Mouse (Mus musculus) heart, embryonic 13.5 days (tissue): ENCODE measurements around the gene Eya3. TPM values are rescaled to one million over a fixed set of nuclear protein-coding genes. Genes with fewer than 3 reads are reported as not detected.

ENCODE experiments used
- ATAC-seq: fragments of 200-750 bp; cut with Nextera tagmentation; 2 replicates; pipeline ENCODE4 v1.8.0; 2017; ENCODE audit warnings: moderate TSS enrichment; ENCODE audit not compliant: insufficient number of reproducible peaks, low FRiP score, low TSS enrichment; ENCODE audit errors: extremely low read depth
- H3K27ac ChIP-seq: fragments of 300-500 bp; sonication (generic); replicated peaks from 2 replicates; pipeline ENCODE4 v1.5.1; 2015; ENCODE audit warnings: moderate library complexity, mild to moderate bottlenecking, inconsistent platforms
- H3K27me3 ChIP-seq: fragments of 300-500 bp; sonication (generic); replicated peaks from 2 replicates; pipeline ENCODE4 v1.6.1; 2015; ENCODE audit warnings: mild to moderate bottlenecking, inconsistent platforms
- H3K36me3 ChIP-seq: fragments of 300-500 bp; sonication (generic); 2 replicates; pipeline ENCODE4 v1.6.1; 2015; ENCODE audit warnings: mild to moderate bottlenecking, inconsistent platforms
- H3K4me1 ChIP-seq: fragments of 300-500 bp; sonication (generic); 2 replicates; pipeline ENCODE4 v1.6.1; 2015; ENCODE audit warnings: inconsistent platforms
- H3K4me2 ChIP-seq: fragments of 300-500 bp; sonication (generic); 2 replicates; pipeline ENCODE4 v1.6.1; 2015; ENCODE audit warnings: inconsistent platforms, mild to moderate bottlenecking, moderate library complexity
- H3K4me3 ChIP-seq: fragments of 300-500 bp; sonication (generic); 2 replicates; pipeline ENCODE4 v1.5.1; 2015; ENCODE audit warnings: moderate library complexity, mild to moderate bottlenecking, inconsistent platforms
- H3K9ac ChIP-seq: fragments of 300-500 bp; sonication (generic); 2 replicates; pipeline ENCODE4 v1.6.1; 2015; ENCODE audit warnings: inconsistent platforms, mild to moderate bottlenecking, moderate library complexity
- H3K9me3 ChIP-seq: fragments of 300-500 bp; sonication (generic); 2 replicates; pipeline ENCODE4 v1.6.1; 2016; ENCODE audit warnings: inconsistent platforms
- WGBS: fragments of 180-500 bp; shearing (Covaris S2); methylation state at CpG from one replicate; pipeline ENCODE4 v1.1.7; 2015; ENCODE audit warnings: mixed read lengths; 5-methylcytosine and 5-hydroxymethylcytosine counted together
- polyA plus RNA-seq: library from polyadenylated mRNA; unstranded; fragments of >200 nt; fragmentation: Nextera tagmentation; extraction: Ambion mirVana; gene quantifications from 2 replicates; pipeline ENCODE4 v1.2.1, GENCODE M21; 2015

Gene Eya3
- polyA plus RNA-seq, 1 experiment from 2014 or later, result 17.7 TPM

- Histone ChIP-seq H3K4me1 (peaks cover 44% of the 10 kb centered on the region), H3K36me3 (peaks cover 16% of the 10 kb centered on the region), H3K9ac (no peak overlapping the region), H3K27me3 (no peaks in the 10 kb centered on the region), H3K9me3 (no peaks in the 10 kb centered on the region), H3K27ac (no peak overlapping the region), H3K4me2 (no peak overlapping the region), H3K4me3 (no peak overlapping the region)
- no peak for ATAC-seq
- WGBS, result 85% methylated on average over 7 of the region's 7 CpGs
These were observed 8.7 kb downstream of the Eya3 start for GRCm38 (mm10) chr4:132647439-132647838.

- Histone ChIP-seq H3K4me2 (no peak overlapping the region), H3K27ac (peak overlapping the region; percentile 54), H3K4me1 (peaks cover 49% of the 10 kb centered on the region), H3K9me3 (no peaks in the 10 kb centered on the region), H3K9ac (no peak overlapping the region), H3K27me3 (no peaks in the 10 kb centered on the region), H3K36me3 (0 out of 2 replicates have a peak, but pooled peaks cover 7% of the 10 kb centered on the region), H3K4me3 (no peak overlapping the region)
- 57% methylated on average over 6 of the region's 6 CpGs for WGBS
- no peak for ATAC-seq
These were observed 10.6 kb downstream of the Eya3 start for GRCm38 (mm10) chr4:132649271-132649999.

- Histone ChIP-seq H3K27ac (no peak overlapping the region), H3K4me3 (no peak overlapping the region), H3K27me3 (no peaks in the 10 kb centered on the region), H3K9ac (no peak overlapping the region), H3K4me1 (peaks cover 47% of the 10 kb centered on the region), H3K36me3 (peaks cover 11% of the 10 kb centered on the region), H3K9me3 (no peaks in the 10 kb centered on the region), H3K4me2 (no peak overlapping the region)
- no peak for ATAC-seq
- 25% methylated on average over 4 of the region's 4 CpGs for WGBS
These were observed 14.1 kb downstream of the Eya3 start for GRCm38 (mm10) chr4:132652842-132653241.

- Histone ChIP-seq H3K27me3 (no peaks in the 10 kb centered on the region), H3K4me1 (peaks cover 41% of the 10 kb centered on the region), H3K9me3 (no peaks in the 10 kb centered on the region), H3K36me3 (peaks cover 19% of the 10 kb centered on the region), H3K4me3 (no peak overlapping the region), H3K9ac (no peak overlapping the region), H3K4me2 (no peak overlapping the region), H3K27ac (no peak overlapping the region)
- WGBS, result 80% methylated on average over 3 of the region's 3 CpGs
- ATAC-seq, result no peak
These were observed 15.0 kb downstream of the Eya3 start for GRCm38 (mm10) chr4:132653799-132654198.

GRCm38 (mm10) chr4:132655290-132655689 lies 16.5 kb downstream of the Eya3 start:
- Histone ChIP-seq H3K27me3 (no peaks in the 10 kb centered on the region), H3K4me3 (no peak overlapping the region), H3K4me1 (peaks cover 26% of the 10 kb centered on the region), H3K9ac (no peak overlapping the region), H3K4me2 (no peak overlapping the region), H3K27ac (no peak overlapping the region), H3K36me3 (peaks cover 32% of the 10 kb centered on the region), H3K9me3 (no peaks in the 10 kb centered on the region)
- no peak for ATAC-seq
- WGBS, result 78% methylated on average over 5 of the region's 5 CpGs

GRCm38 (mm10) chr4:132659106-132659505 lies 20.3 kb downstream of the Eya3 start:
- no peak for ATAC-seq
- Histone ChIP-seq H3K27ac (no peak overlapping the region), H3K27me3 (no peaks in the 10 kb centered on the region), H3K9ac (no peak overlapping the region), H3K4me1 (0 out of 2 replicates have a peak, but pooled peaks cover 5% of the 10 kb centered on the region), H3K36me3 (peaks cover 60% of the 10 kb centered on the region), H3K9me3 (no peaks in the 10 kb centered on the region), H3K4me3 (no peak overlapping the region), H3K4me2 (no peak overlapping the region)
- 84% methylated on average over 7 of the region's 7 CpGs for WGBS

GRCm38 (mm10) chr4:132672697-132673096 lies 33.9 kb downstream of the Eya3 start:
- H3K9ac ChIP-seq, result no peak overlapping the region
- no peak for ATAC-seq
- no peak overlapping the region for H3K27ac ChIP-seq
- H3K4me3 ChIP-seq, result no peak overlapping the region
- H3K4me2 ChIP-seq, result no peak overlapping the region
- H3K36me3 ChIP-seq, result peaks cover 77% of the 10 kb centered on the region
- H3K27me3 ChIP-seq, result no peaks in the 10 kb centered on the region
- H3K9me3 ChIP-seq, result no peaks in the 10 kb centered on the region
- 93% methylated on average over 5 of the region's 5 CpGs for WGBS
- H3K4me1 ChIP-seq, result no peaks in the 10 kb centered on the region

GRCm38 (mm10) chr4:132676771-132677539 lies 38.2 kb downstream of the Eya3 start:
- Histone ChIP-seq H3K4me2 (no peak overlapping the region), H3K9ac (no peak overlapping the region), H3K27me3 (no peaks in the 10 kb centered on the region), H3K36me3 (peaks cover 74% of the 10 kb centered on the region), H3K9me3 (no peaks in the 10 kb centered on the region), H3K4me1 (no peaks in the 10 kb centered on the region), H3K4me3 (no peak overlapping the region), H3K27ac (no peak overlapping the region)
- 82% methylated on average over 7 of the region's 7 CpGs for WGBS
- ATAC-seq, result no peak

- no peaks in the 10 kb centered on the region for H3K9me3 ChIP-seq
- no peak for ATAC-seq
- no peak overlapping the region for H3K27ac ChIP-seq
- H3K4me2 ChIP-seq, result no peak overlapping the region
- H3K9ac ChIP-seq, result no peak overlapping the region
- no peak overlapping the region for H3K4me3 ChIP-seq
- 81% methylated on average over 2 of the region's 2 CpGs for WGBS
- H3K4me1 ChIP-seq, result no peaks in the 10 kb centered on the region
- H3K27me3 ChIP-seq, result no peaks in the 10 kb centered on the region
- peaks cover 74% of the 10 kb centered on the region for H3K36me3 ChIP-seq
These were observed 50.8 kb downstream of the Eya3 start for GRCm38 (mm10) chr4:132689634-132690033.

GRCm38 (mm10) chr4:132693366-132693765 lies 54.6 kb downstream of the Eya3 start:
- no peak overlapping the region for H3K4me2 ChIP-seq
- no peak overlapping the region for H3K4me3 ChIP-seq
- 89% methylated on average over 3 of the region's 3 CpGs for WGBS
- H3K27ac ChIP-seq, result no peak overlapping the region
- H3K27me3 ChIP-seq, result no peaks in the 10 kb centered on the region
- no peak overlapping the region for H3K9ac ChIP-seq
- no peaks in the 10 kb centered on the region for H3K4me1 ChIP-seq
- H3K9me3 ChIP-seq, result no peaks in the 10 kb centered on the region
- H3K36me3 ChIP-seq, result peaks cover 76% of the 10 kb centered on the region
- no peak for ATAC-seq

GRCm38 (mm10) chr4:132702076-132702475 lies 63.3 kb downstream of the Eya3 start:
- WGBS, result 97% methylated on average over 5 of the region's 5 CpGs
- H3K4me3 ChIP-seq, result no peak overlapping the region
- H3K4me1 ChIP-seq, result no peaks in the 10 kb centered on the region
- no peak overlapping the region for H3K9ac ChIP-seq
- H3K36me3 ChIP-seq, result peaks cover 94% of the 10 kb centered on the region
- H3K4me2 ChIP-seq, result no peak overlapping the region
- H3K27me3 ChIP-seq, result no peaks in the 10 kb centered on the region
- no peak for ATAC-seq
- H3K9me3 ChIP-seq, result no peaks in the 10 kb centered on the region
- no peak overlapping the region for H3K27ac ChIP-seq
